Mouse (Mus musculus) embryonic facial prominence, embryonic 11.5 days (tissue): ENCODE data around the gene Dnajb4. TPM values are rescaled to one million over a fixed set of nuclear protein-coding genes. Genes with fewer than 3 reads are reported as not detected.
"Not testable (repeated sequence)": the region's sequence is repeated elsewhere in the genome, so short reads cannot be mapped to it uniquely, and the experiment has no call there.

Experiments
- ATAC-seq: fragments of 200-750 bp; cut with Nextera tagmentation; replicated peaks from 2 replicates; pipeline ENCODE4 v1.8.0; 2017; ENCODE audit warnings: low read depth; ENCODE audit not compliant: insufficient number of reproducible peaks, low FRiP score, low TSS enrichment
- DNase-seq: peaks from one replicate; pipeline ENCODE4 v3.0.0-alpha.2; 2015; ENCODE audit warnings: low spot score
- H3K27ac ChIP-seq: fragments of 300-500 bp; sonication (generic); replicated peaks from 2 replicates; pipeline ENCODE4 v1.5.1; 2014; ENCODE audit warnings: mild to moderate bottlenecking, low read depth, low read length, control low read depth
- H3K27me3 ChIP-seq: fragments of 300-500 bp; sonication (generic); 2 replicates; pipeline ENCODE4 v1.6.1; 2014; ENCODE audit warnings: mild to moderate bottlenecking, low read length, moderate library complexity, mixed read lengths; ENCODE audit not compliant: control insufficient read depth, insufficient read depth
- H3K36me3 ChIP-seq: fragments of 300-500 bp; sonication (generic); replicated peaks from 2 replicates; pipeline ENCODE4 v1.6.1; 2014; ENCODE audit warnings: low read depth, mild to moderate bottlenecking, low read length, moderate library complexity, mixed read lengths; ENCODE audit not compliant: control insufficient read depth, insufficient read depth
- H3K4me1 ChIP-seq: fragments of 300-500 bp; sonication (generic); 2 replicates; pipeline ENCODE4 v1.6.1; 2014; ENCODE audit warnings: low read length, mixed read lengths; ENCODE audit not compliant: control insufficient read depth, insufficient read depth
- H3K4me2 ChIP-seq: fragments of 300-500 bp; sonication (generic); 2 replicates; pipeline ENCODE4 v1.6.1; 2014; ENCODE audit warnings: low read depth, mild to moderate bottlenecking, control low read depth, low read length, moderate library complexity
- H3K4me3 ChIP-seq: fragments of 300-500 bp; sonication (generic); 2 replicates; pipeline ENCODE4 v1.5.1; 2014; ENCODE audit warnings: low read depth, low read length, control low read depth
- H3K9ac ChIP-seq: fragments of 300-500 bp; sonication (generic); replicated peaks from 2 replicates; pipeline ENCODE4 v1.6.1; 2014; ENCODE audit warnings: mild to moderate bottlenecking, control low read depth, low read length
- H3K9me3 ChIP-seq: fragments of 300-500 bp; sonication (generic); replicated peaks from 2 replicates; pipeline ENCODE4 v1.6.1; 2016; ENCODE audit warnings: mild to moderate bottlenecking, low read length, inconsistent platforms, mixed read lengths; ENCODE audit not compliant: control insufficient read depth
- WGBS: fragments of 180-500 bp; shearing (Covaris S2); extraction: QIAGEN DNeasy Blood & Tissue Kit; methylation state at CpG from one replicate; pipeline ENCODE4 v1.1.7; 2014; 5-methylcytosine and 5-hydroxymethylcytosine counted together
- polyA plus RNA-seq: library from polyadenylated mRNA; unstranded; fragments of >200 nt; fragmentation: Nextera tagmentation; extraction: Ambion mirVana; gene quantifications from 2 replicates; pipeline ENCODE4 v1.2.1, GENCODE M21; 2014

Dnajb4 gene
- polyA plus RNA-seq, 1 experiment from 2014 or later: 32.6 TPM

DNA sequence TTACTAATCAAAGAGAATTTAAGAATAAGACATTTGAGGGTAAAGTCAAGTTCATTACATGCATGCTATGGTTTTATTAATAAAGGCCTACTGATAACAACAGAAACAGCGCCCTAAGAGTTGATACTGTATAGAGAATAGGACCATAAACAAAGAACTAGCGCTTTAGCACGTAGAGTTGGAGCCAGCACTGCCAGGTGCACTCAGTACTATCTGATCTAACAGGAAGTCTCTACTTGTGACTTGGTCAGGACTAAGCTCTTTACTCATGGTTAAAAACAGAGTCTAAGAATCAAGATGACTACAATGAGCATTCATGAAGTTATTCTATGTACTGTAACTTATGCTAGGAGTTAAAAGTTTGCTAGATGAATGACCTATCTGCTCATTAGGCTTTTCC lies 5.5 kb downstream of the Dnajb4 start:
- DNase-seq (no peak), ATAC-seq (no peak)
- Histone ChIP-seq H3K4me3 (no peak overlapping the region), H3K9ac (no peak overlapping the region), H3K27me3 (no peaks in the 10 kb centered on the region), H3K4me1 (no peaks in the 10 kb centered on the region), H3K27ac (no peak overlapping the region), H3K4me2 (no peak overlapping the region), H3K9me3 (no peaks in the 10 kb centered on the region), H3K36me3 (no peaks in the 10 kb centered on the region)
- WGBS: 89% methylated on average over 3 of the region's 3 CpGs

DNA sequence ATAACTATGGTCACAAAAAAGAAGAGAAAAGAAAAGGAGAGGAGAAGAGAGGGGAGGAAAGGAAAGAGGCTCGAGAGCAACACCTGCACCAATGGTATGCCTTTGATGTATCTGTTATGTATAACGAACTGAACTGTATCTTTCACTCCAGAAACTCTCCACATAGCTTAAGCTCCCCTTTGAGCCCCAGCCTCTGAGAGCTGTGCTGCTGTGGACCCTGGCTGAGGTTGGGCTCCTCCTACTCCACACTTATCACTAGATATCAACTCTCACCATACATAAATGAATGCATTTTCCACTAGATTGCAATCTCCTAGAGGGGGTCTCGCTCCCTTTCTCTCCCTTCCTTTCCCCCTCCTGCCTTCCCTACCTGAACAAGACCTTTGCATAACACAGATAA lies 6.1 kb downstream of the Dnajb4 start:
- no peak overlapping the region for H3K9ac ChIP-seq
- ATAC-seq (no peak), DNase-seq (no peak)
- H3K4me2 ChIP-seq: no peak overlapping the region
- no peaks in the 10 kb centered on the region for H3K4me1 ChIP-seq
- H3K36me3 ChIP-seq: no peaks in the 10 kb centered on the region
- H3K4me3 ChIP-seq: no peak overlapping the region
- H3K27ac ChIP-seq: no peak overlapping the region
- H3K27me3 ChIP-seq: no peaks in the 10 kb centered on the region
- H3K9me3 ChIP-seq: no peaks in the 10 kb centered on the region
- WGBS: 72% methylated on average over 3 of the region's 3 CpGs

DNA sequence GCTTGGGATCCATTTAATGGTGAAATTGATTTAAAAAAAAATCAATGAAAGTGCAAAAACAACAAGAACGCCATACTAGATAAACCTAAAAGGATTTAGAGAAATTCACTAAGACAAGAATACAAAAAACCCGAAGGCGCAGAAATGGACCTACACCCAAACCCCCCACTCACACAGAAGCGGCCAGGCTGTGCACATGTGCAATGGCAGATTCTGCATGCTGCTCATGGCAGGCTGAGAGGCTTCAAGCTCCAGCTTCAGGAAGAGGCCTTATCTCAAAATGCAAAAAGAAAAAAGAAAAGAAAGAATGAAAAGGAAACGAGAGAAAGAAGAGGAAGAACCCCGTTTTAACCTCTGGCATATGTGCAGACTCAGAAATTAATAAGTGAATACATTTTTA lies 6.7 kb downstream of the Dnajb4 start:
- H3K4me1 ChIP-seq: no peaks in the 10 kb centered on the region
- no peaks in the 10 kb centered on the region for H3K36me3 ChIP-seq
- ATAC-seq (no peak), DNase-seq (no peak)
- no peak overlapping the region for H3K9ac ChIP-seq
- no peaks in the 10 kb centered on the region for H3K27me3 ChIP-seq
- no peak overlapping the region for H3K27ac ChIP-seq
- WGBS: 86% methylated on average over 6 of the region's 6 CpGs
- no peaks in the 10 kb centered on the region for H3K9me3 ChIP-seq
- no peak overlapping the region for H3K4me2 ChIP-seq
- no peak overlapping the region for H3K4me3 ChIP-seq

DNA sequence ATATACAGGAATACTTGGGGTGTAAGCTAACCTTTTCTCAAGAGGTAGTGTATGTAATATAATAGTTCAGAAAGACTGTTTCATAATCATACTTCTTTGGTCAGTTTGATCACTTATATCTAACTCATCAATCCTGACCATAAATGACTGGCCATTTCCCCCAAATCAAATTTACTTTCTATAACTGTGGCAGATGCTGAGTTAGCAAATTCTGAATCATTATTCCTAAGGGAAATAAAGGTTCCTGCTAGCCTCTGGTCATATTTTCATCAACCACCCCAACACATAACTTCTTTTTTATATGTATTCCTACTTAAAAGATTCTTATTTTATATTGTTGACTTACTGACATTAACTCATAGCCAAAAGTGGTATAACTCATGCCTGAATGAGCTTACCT lies 7.2 kb downstream of the Dnajb4 start:
- Histone ChIP-seq H3K27me3 (no peaks in the 10 kb centered on the region), H3K9me3 (no peaks in the 10 kb centered on the region), H3K4me3 (no peak overlapping the region), H3K4me1 (no peaks in the 10 kb centered on the region), H3K4me2 (no peak overlapping the region), H3K27ac (no peak overlapping the region), H3K9ac (no peak overlapping the region), H3K36me3 (no peaks in the 10 kb centered on the region)
- DNase-seq (no peak), ATAC-seq (no peak)

DNA sequence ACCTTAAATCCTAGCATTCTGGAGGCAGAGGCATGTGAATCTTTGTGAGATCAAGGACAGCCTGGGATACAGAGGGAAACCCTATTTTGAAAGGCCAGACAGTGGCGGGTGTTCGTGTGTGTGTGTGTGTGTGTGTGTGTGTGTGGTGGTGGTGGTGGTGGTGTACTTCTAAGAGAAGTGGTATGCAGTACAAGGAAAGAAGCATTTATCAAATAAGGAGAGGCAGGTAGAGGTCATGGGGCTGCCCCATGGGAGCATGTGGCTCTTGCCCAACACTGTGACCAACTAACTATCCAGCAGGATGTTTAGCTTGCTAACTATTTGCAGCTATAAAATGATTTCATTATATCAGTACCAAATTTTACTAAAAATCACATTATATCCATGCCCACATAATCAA lies 8.5 kb downstream of the Dnajb4 start:
- ATAC-seq (no peak), DNase-seq (no peak)
- H3K4me2 ChIP-seq: no peak overlapping the region
- no peaks in the 10 kb centered on the region for H3K27me3 ChIP-seq
- H3K36me3 ChIP-seq: no peaks in the 10 kb centered on the region
- H3K9ac ChIP-seq: no peak overlapping the region
- H3K27ac ChIP-seq: no peak overlapping the region
- no peaks in the 10 kb centered on the region for H3K4me1 ChIP-seq
- WGBS: 69% methylated on average over 2 of the region's 2 CpGs
- no peak overlapping the region for H3K4me3 ChIP-seq
- no peaks in the 10 kb centered on the region for H3K9me3 ChIP-seq

DNA sequence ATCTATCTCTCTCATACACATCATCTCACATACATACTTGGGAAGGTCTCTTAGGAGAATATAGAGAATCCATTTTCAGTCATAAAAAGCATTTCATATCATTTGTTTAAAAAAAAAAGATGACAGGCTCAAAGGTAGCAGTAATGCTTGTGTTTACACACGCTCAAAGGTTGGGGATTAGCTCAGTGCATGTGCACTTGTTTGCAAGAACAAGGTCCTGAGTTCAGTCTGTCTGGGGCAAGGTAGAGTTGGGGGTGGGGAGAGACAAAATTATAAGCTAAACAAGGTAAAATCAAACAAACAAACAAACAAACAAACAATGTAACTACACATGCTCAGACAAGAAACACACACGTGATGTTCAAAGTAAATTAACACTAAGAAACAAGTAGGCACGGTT lies 8.9 kb downstream of the Dnajb4 start:
- H3K4me1 ChIP-seq: no peaks in the 10 kb centered on the region
- H3K4me2 ChIP-seq: no peak overlapping the region
- ATAC-seq: no peak
- no peak overlapping the region for H3K4me3 ChIP-seq
- no peak for DNase-seq
- H3K27me3 ChIP-seq: no peaks in the 10 kb centered on the region
- no peak overlapping the region for H3K9ac ChIP-seq
- no peaks in the 10 kb centered on the region for H3K9me3 ChIP-seq
- no peak overlapping the region for H3K27ac ChIP-seq
- H3K36me3 ChIP-seq: no peaks in the 10 kb centered on the region
- 89% methylated on average over 3 of the region's 3 CpGs for WGBS

DNA sequence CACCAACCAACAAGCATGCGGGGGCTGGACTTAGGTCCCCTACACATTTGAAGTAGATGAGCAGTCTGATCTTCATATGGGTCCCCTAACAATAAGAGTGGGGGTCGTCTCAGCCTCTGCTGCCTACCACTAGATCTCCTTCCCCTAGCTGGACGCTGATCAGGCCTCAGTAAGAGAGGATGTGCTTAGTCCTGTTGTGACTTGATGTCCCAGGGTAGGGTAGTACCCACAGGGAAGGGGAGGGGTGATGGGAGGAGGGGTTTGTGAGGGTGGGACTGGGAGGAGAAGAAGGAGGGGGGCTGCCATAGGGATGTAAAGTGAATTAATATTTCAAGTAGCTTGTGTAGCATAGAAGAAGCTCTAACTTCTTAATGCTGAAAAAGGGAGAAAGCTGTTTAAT lies 11.0 kb downstream of the Dnajb4 start:
- no peak overlapping the region for H3K27ac ChIP-seq
- WGBS: 71% methylated on average over 3 of the region's 3 CpGs
- H3K36me3 ChIP-seq: no peaks in the 10 kb centered on the region
- no peak overlapping the region for H3K4me3 ChIP-seq
- no peaks in the 10 kb centered on the region for H3K4me1 ChIP-seq
- H3K9ac ChIP-seq: no peak overlapping the region
- no peaks in the 10 kb centered on the region for H3K9me3 ChIP-seq
- DNase-seq (no peak), ATAC-seq (no peak)
- no peaks in the 10 kb centered on the region for H3K27me3 ChIP-seq
- no peak overlapping the region for H3K4me2 ChIP-seq

DNA sequence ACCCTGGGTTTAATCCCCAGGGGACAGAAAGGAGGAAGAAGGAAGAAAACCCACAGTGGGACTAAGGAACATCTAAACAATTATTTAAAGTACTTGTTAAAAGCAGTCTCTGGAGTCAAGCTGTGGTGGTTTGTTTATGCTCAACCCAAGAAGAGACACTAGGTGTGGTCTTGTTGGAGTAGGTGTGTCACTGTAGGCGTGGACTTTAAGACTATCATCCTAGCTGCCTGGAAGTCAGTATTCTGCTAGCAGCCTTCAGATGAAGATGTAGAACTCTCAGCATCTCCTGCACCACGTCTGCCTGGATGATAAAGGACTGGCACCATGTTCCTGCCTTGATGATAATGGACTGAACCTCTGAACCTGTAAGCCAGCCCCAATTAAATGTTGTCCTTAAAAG lies 12.9 kb downstream of the Dnajb4 start:
- H3K9ac ChIP-seq, H3K4me1 ChIP-seq, H3K4me2 ChIP-seq, H3K36me3 ChIP-seq, H3K4me3 ChIP-seq, H3K27ac ChIP-seq, H3K9me3 ChIP-seq, ATAC-seq, DNase-seq, H3K27me3 ChIP-seq: not testable (repeated sequence)
- 32% methylated on average over 2 of the region's 2 CpGs for WGBS
